Mouse (Mus musculus) bone marrow macrophage, adult 2 months (primary cell): ENCODE results near the gene Atp9a. TPM values are rescaled to one million over a fixed set of nuclear protein-coding genes. Genes with fewer than 3 reads are reported as not detected.

Experiments
- H3K27ac ChIP-seq: 2 replicates; pipeline ENCODE4 v1.5.1; 2012; ENCODE audit warnings: low read depth, low read length; ENCODE audit not compliant: insufficient read depth
- H3K4me1 ChIP-seq: 2 replicates; pipeline ENCODE4 v1.6.1; 2012; ENCODE audit warnings: low read length; ENCODE audit not compliant: control insufficient read depth, insufficient read depth
- H3K4me3 ChIP-seq: 2 replicates; pipeline ENCODE4 v1.5.1; 2012; ENCODE audit warnings: mild to moderate bottlenecking, low read length, moderate library complexity; ENCODE audit not compliant: insufficient read depth
- CTCF ChIP-seq: IDR thresholded peaks from 2 replicates; pipeline ENCODE4 v1.5.1; 2012; ENCODE audit warnings: low read depth, mild to moderate bottlenecking, low read length, moderate library complexity
- POLR2A ChIP-seq: IDR thresholded peaks from 2 replicates; pipeline ENCODE4 v1.6.1; 2012; ENCODE audit warnings: mild to moderate bottlenecking, low read depth, low read length, borderline replicate concordance
- polyA plus RNA-seq: library from polyadenylated mRNA; stranded (reverse); fragments of >200 nt; gene quantifications from 2 replicates; pipeline ENCODE4 v1.2.4, GENCODE M21; 2012; ENCODE audit not compliant: missing spikeins, insufficient read depth, insufficient read length

The Atp9a gene
- polyA plus RNA-seq, 1 experiment: 1.2 TPM

DNA sequence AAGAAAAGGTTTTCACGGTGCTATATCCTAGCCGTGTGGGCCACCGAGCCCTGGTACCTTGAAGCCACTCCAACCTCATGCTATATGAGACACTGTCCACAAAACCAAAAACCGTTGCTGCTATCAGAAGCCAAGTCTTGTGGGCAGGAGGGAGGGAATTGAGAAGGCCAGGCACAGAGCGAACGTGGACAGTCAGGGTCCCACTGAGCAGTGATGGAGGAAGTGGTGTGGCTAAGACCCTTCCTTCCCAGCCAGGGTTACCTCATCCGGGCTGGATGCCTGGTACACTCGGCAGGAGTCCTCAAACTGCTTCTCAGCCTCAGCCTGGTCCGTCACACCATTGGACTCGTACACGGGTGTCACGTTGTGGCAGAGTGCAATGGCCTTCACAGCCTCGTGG is 74.5 kb downstream of the Atp9a start:
- Histone ChIP-seq H3K27ac (no peak overlapping the region), H3K4me3 (no peak overlapping the region), H3K4me1 (no peaks in the 10 kb centered on the region)
- TF ChIP-seq CTCF: no peak
- TF ChIP-seq POLR2A: no peak

DNA sequence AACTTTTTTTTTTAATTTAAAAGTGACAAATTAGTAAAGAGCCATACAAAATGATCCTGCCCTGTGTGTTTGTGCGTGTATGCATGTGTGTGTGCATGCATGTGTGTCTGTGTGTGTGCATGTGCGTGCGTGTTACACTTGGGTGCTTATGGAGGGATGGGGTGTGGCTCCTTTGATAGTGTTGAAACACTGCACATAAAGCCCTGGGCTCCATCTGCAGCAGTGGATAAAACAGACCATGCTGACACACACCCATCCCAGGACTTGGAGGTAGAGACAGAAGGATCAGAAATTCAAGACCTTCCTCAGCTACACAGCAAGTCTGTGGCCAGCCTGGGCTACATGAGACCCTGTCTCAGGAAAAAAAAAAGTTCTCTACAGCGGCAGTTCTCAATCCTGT is 76.5 kb downstream of the Atp9a start:
- Histone ChIP-seq H3K27ac (no peak overlapping the region), H3K4me3 (no peak overlapping the region), H3K4me1 (no peaks in the 10 kb centered on the region)
- no peak for TF ChIP-seq POLR2A

DNA sequence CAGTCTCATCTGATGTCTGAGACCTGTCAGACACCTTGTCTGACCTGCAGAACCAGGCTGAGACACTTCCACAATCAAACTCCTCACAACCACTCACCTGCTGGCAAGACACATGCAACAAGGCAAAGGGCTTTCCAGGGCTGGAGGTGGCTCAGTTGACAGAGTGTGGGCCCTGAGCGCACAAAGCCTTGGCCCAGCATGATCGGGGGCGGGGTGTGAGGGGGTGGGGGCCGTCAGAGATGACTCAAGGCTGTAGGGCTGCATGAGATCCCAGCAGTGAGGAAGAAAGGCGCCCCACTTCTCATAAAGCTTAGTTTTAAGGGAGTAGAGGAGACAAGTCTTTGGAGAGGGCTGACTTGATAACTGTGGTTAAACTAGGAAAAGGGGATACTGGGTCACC is 78.5 kb downstream of the Atp9a start:
- no peak for TF ChIP-seq POLR2A
- no peak for TF ChIP-seq CTCF
- Histone ChIP-seq H3K4me1 (no peaks in the 10 kb centered on the region), H3K4me3 (no peak overlapping the region), H3K27ac (no peak overlapping the region)

DNA sequence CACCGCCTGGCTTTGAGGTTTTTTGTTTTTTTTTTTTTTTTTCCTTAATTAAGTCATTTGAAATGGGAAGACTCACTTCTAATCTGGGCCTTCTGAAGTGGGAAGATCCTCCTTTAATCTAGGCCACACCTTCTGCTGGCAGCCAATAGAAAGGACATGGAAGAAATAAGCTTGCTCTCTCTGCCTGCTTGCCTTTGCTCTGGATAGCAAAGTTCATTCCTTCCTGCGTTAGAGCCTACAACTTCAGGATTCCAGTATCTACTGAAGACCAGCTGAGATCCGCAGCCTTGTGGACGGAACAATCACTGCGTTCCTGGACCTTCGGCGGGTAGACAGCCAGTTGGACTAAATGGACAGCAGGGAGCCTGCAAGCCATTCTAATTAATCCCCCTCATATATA is 79.0 kb downstream of the Atp9a start:
- Histone ChIP-seq H3K4me1 (no peaks in the 10 kb centered on the region), H3K27ac (no peak overlapping the region), H3K4me3 (no peak overlapping the region)
- TF ChIP-seq CTCF (no peak), POLR2A (no peak)

DNA sequence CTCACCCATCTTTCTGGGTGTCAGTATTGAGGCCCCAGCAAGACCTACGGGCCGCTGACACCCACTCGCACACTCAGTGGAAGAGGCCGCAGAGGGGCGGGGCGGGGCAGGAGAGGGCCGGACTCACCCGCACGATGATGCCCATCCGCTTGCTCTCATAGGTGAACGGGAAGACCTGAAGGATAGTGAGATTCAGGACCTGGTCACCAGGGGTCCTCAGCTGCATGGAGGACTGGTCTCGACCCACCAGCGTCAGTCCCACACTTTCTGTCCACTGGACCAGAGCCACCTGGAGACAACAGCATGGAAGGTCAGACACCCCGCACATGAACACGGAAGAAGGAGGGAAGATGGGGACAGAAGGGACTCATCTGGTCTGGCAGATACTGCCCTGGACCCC is 80.4 kb downstream of the Atp9a start:
- no peak overlapping the region for H3K27ac ChIP-seq
- no peaks in the 10 kb centered on the region for H3K4me1 ChIP-seq
- no peak overlapping the region for H3K4me3 ChIP-seq
- TF ChIP-seq POLR2A (no peak), CTCF (no peak)

DNA sequence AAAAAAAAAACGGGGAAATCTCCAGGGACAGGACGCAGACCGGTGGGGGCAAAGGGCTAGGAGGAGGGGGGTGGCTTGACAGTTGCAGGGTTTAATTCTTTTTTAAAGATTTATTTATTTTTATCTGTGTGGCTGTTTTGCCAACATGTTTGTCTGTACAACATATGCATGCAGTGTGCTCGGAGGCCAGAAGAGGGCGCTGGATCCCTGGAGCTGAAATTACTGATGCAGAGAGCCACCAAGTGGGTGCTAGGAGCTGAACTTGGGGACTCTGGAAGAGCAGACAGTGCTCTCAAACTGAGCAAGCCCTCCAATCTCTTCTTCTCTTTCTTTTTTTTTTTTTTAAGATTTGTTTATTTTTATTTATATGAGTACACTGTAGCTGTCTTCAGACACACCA is 81.9 kb downstream of the Atp9a start:
- Histone ChIP-seq H3K27ac (no peak overlapping the region), H3K4me1 (no peaks in the 10 kb centered on the region), H3K4me3 (no peak overlapping the region)
- TF ChIP-seq POLR2A: no peak
- peak; percentile 28; the same call in 1 of the 2 replicates for TF ChIP-seq CTCF

DNA sequence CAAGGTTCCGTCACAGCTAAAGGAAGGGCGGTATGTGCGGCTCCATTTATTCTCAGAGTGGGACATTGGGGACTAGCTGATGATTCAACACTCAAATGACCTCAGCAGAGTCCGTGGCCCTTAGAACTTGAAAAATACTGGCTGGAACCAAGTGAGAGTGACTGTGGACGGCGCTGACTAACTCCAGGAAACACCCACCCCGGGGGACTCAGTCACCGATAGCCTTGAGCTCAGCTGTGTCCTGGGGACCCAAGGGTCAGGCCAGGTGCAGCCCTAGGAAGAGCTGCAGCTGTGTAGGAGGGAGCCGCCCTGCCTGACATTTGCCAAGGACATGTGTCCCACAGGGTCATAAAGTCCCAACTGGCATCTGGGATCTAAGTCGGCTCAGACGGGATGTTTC is 83.7 kb downstream of the Atp9a start:
- Histone ChIP-seq H3K4me1 (no peaks in the 10 kb centered on the region), H3K4me3 (no peak overlapping the region), H3K27ac (no peak overlapping the region)
- TF ChIP-seq CTCF: no peak
- no peak for TF ChIP-seq POLR2A

DNA sequence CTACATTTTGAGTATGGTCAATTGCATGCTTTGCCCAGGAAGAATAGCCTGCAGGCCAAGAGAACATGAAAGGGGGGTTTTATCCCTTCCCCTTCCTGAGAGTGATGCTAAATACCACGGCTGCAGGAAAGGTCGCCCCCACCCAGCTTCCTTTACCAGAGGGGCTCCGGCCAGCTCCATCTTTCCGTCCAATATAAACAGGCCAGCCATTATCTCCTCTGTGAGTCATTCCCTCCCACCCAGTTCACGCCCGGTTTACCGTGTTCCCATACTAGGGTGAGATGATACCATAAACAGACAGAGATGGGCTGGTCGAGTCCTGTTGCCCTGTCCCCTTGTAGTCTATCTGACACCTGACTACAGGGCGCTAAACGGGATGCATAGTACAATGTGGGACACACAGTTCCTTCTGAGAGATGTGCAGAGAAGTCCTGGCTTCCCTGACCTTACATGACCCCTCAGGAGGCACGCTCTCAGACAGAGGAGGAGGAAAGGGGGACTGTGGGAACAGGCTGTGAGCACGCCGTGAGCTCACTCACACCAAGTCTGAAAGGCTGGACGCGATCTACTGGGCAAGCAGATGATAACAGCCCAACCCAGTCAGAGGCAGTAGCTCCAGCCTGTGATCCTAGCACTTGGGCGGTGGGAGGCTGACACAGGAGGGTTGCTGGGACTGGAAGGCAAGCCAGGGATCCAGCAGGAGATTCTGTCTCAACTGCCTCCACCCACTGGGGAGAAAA is 85.5 kb downstream of the Atp9a start:
- H3K27ac ChIP-seq: no peak overlapping the region
- H3K4me3 ChIP-seq: no peak overlapping the region
- no peaks in the 10 kb centered on the region for H3K4me1 ChIP-seq
- TF ChIP-seq CTCF (no peak), POLR2A (no peak)

DNA sequence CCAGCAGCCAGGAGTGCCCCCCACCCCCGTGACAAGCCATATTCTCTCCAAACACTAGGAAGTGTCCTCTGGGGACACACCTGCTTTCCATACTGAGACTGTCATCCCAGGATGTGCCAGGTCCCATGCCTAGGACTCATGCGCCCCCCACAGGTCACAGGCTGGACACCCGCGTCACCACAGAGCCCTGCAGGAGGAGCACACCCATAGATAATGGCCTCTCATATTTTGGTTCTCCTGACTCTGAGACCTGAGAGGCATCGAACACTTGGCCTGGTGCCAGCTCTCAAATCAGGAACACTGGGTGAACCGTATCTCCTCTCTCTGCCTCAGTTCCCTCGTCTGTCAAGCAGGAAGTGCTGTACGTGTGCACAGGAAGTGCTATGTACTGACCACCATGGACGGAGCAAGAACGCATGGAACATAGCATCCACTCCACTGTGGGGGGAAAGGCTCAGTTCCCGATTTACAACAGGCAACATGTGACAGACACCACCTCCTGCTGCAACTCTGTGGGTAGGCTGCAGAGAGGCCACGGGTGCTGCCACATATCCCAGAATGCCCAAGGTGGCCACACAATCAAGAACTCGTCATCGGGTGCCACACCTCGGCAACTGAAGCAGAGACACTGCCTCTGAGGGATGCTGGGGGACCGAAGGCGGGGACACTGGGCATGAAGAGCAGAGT is 87.1 kb downstream of the Atp9a start:
- no peak for TF ChIP-seq POLR2A
- no peak for TF ChIP-seq CTCF
- no peak overlapping the region for H3K27ac ChIP-seq

DNA sequence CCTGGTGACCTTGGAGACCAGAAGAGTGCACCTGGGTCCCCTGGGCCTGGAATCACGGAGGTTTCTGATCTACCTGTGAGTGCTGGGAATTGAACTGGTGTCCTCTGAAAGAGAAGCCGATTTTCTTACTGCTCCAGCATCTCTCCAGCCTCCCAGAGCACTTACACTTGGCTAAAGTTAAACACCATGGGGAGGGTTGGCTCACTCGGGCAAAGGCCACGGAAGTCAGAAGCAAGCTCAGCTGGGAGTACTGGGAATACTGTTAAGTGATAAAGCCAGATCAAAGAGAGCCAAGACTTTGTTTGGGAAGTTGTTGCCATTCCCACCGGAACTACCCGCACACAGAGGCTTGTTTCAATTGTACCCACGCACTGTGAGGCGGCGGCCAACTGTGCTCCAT is 87.7 kb downstream of the Atp9a start:
- Histone ChIP-seq H3K27ac (no peak overlapping the region), H3K4me1 (no peaks in the 10 kb centered on the region), H3K4me3 (no peak overlapping the region)
- TF ChIP-seq CTCF: no peak
- TF ChIP-seq POLR2A: no peak

More for the DNA sequence above, 87.1 kb downstream of the Atp9a start:
- Histone ChIP-seq H3K4me1 (no peaks in the 10 kb centered on the region), H3K4me3 (no peak overlapping the region)
